Mouse (Mus musculus) lung, embryonic 16.5 days (tissue): Measurements from ENCODE around the gene Trim46. TPM values are rescaled to one million over a fixed set of nuclear protein-coding genes. Genes with fewer than 3 reads are reported as not detected.

Source experiments
- ATAC-seq: fragments of 200-750 bp; cut with Nextera tagmentation; 2 replicates; pipeline ENCODE4 v1.8.0; 2017; ENCODE audit warnings: low read depth, mild to moderate bottlenecking, moderate library complexity
- H3K27ac ChIP-seq: fragments of 300-500 bp; sonication (generic); 2 replicates; pipeline ENCODE4 v1.5.1; 2014; ENCODE audit warnings: mild to moderate bottlenecking, control low read depth, low read length
- H3K27me3 ChIP-seq: fragments of 300-500 bp; sonication (generic); 2 replicates; pipeline ENCODE4 v1.6.1; 2014; ENCODE audit warnings: low read depth, low read length, mixed read lengths; ENCODE audit not compliant: control insufficient read depth, insufficient read depth
- H3K36me3 ChIP-seq: fragments of 300-500 bp; sonication (generic); 2 replicates; pipeline ENCODE4 v1.6.1; 2014; ENCODE audit warnings: low read length; ENCODE audit not compliant: control insufficient read depth, insufficient read depth
- H3K4me1 ChIP-seq: fragments of 300-500 bp; sonication (generic); replicated peaks from 2 replicates; pipeline ENCODE4 v1.6.1; 2014; ENCODE audit warnings: low read length, mixed read lengths; ENCODE audit not compliant: control insufficient read depth, insufficient read depth
- H3K4me2 ChIP-seq: fragments of 300-500 bp; sonication (generic); 2 replicates; pipeline ENCODE4 v1.6.1; 2014; ENCODE audit warnings: low read depth, low read length, control low read depth
- H3K4me3 ChIP-seq: fragments of 300-500 bp; sonication (generic); 2 replicates; pipeline ENCODE4 v1.5.1; 2014; ENCODE audit warnings: mild to moderate bottlenecking, low read length, control low read depth
- H3K9ac ChIP-seq: fragments of 300-500 bp; sonication (generic); 2 replicates; pipeline ENCODE4 v1.6.1; 2014; ENCODE audit warnings: low read length, control low read depth
- H3K9me3 ChIP-seq: fragments of 300-500 bp; sonication (generic); 2 replicates; pipeline ENCODE4 v1.6.1; 2016; ENCODE audit warnings: low read length; ENCODE audit not compliant: control insufficient read depth
- WGBS: fragments of 180-500 bp; shearing (Covaris S2); extraction: QIAGEN DNeasy Blood & Tissue Kit; methylation state at CpG from one replicate; pipeline ENCODE4 v1.1.7; 2014; 5-methylcytosine and 5-hydroxymethylcytosine counted together
- polyA plus RNA-seq: library from polyadenylated mRNA; unstranded; fragments of >200 nt; fragmentation: Nextera tagmentation; extraction: Ambion mirVana; gene quantifications from 2 replicates; pipeline ENCODE4 v1.2.1, GENCODE M21; 2015

The Trim46 gene
- polyA plus RNA-seq, 1 experiment from 2014 or later: 7.7 TPM

- Histone ChIP-seq H3K9ac (no peak within 1 kb of the TSS), H3K27ac (no peak within 1 kb of the TSS), H3K36me3 (no peaks in the 10 kb centered on the region), H3K4me3 (no peak within 1 kb of the TSS), H3K4me2 (no peak within 1 kb of the TSS), H3K27me3 (no peaks in the 10 kb centered on the region), H3K9me3 (no peaks in the 10 kb centered on the region), H3K4me1 (no peaks in the 10 kb centered on the region)
- ATAC-seq: no peak
- WGBS: 44% methylated on average over 7 of the region's 7 CpGs
These were observed 13.0 kb upstream of the Trim46 start, which contains the start of gene Dpm3 for GRCm38 (mm10) chr3:89259076-89259475. TSS of gene Dpm3 (plus strand) at chr3:89259358.

DNA sequence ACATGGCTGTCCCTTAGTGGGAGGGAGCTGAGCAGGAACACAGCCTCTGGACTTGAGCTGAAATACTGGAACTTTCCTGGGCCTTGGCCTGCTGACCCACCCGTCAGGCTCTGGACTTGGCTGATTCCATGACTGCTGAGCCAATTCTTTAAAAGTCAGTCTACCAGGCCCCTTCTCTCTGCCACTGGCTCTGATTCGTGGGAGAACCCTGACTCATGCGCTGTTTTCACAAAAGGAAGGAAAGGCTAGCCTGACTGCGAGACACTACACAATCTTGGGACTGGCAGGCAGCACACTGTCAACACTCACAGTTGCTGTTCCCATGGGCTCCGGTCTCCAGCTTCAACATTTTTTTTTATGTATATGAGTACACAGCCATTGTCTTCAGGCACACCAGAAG is 10.1 kb upstream of the Trim46 start:
- no peak for ATAC-seq
- Histone ChIP-seq H3K4me2 (no peak overlapping the region), H3K27me3 (no peaks in the 10 kb centered on the region), H3K4me3 (no peak overlapping the region), H3K9ac (no peak overlapping the region), H3K36me3 (no peaks in the 10 kb centered on the region), H3K4me1 (peaks cover 14% of the 10 kb centered on the region), H3K27ac (no peak overlapping the region), H3K9me3 (no peaks in the 10 kb centered on the region)
- 63% methylated on average over 5 of the region's 5 CpGs for whole genome bisulfite sequencing

DNA sequence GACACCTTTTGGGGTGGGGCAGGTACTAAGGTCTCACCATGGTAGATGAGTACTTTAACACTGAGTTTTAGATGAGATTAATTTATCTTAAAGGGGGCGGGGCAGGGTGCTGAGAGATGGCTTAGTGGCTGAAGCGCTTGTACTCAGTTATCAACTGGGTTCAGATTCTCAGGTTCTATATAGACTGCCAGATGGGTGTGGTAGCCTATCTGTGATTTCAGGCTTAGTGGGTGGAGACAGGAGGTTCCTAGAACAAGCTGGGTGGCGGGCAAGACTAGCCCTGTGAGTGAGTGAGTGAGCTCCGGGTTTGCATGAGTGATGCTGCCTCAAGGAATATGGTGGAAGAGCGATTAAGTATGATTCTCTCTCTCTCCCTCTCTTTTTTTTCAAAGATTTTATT is 8.9 kb upstream of the Trim46 start:
- ATAC-seq: no peak

DNA sequence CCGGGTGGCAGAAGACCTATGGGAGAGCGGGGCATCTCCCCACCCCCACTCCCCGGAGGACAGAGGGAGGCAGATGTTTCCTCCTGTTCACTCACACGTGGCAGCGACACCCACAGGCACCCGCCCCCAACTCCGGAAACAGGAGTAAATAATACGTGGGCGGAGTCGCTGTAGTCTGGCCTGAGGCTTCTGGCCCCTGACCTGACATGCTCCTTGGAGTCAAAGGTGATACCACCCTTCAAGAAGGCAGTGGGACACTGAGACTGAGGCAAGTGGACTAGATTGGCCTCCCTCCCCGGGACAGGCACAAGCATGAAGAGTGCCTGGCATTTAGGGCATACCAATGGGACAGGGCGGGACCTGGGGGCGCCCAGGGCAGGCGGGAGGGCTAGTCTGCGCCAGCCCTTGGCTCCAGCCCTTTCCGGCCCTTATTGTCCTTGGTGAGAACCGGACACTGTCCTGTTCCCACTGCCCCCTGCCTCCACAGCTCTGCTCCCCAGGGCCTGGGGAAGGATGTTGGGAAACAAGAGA is 5.3 kb upstream of the Trim46 start:
- Histone ChIP-seq H3K4me1 (peaks cover 33% of the 10 kb centered on the region), H3K9me3 (no peaks in the 10 kb centered on the region), H3K36me3 (peaks cover 3% of the 10 kb centered on the region; the same call in 1 of the 2 replicates), H3K4me2 (peak overlapping the region; percentile 44), H3K4me3 (no peak overlapping the region), H3K27me3 (no peaks in the 10 kb centered on the region), H3K27ac (peak overlapping the region; percentile 83), H3K9ac (peak overlapping the region; percentile 21; the same call in 1 of the 2 replicates)
- ATAC-seq: peak; percentile 75
- 9% methylated on average over 17 of the region's 17 CpGs for WGBS

More for the DNA sequence above, 8.9 kb upstream of the Trim46 start:
- Histone ChIP-seq H3K4me3 (no peak overlapping the region), H3K27me3 (no peaks in the 10 kb centered on the region), H3K9ac (no peak overlapping the region), H3K27ac (no peak overlapping the region), H3K9me3 (no peaks in the 10 kb centered on the region), H3K4me1 (peaks cover 22% of the 10 kb centered on the region), H3K36me3 (no peaks in the 10 kb centered on the region), H3K4me2 (no peak overlapping the region)
- WGBS: 85% methylated on average over 5 of the region's 5 CpGs

- H3K27ac ChIP-seq: peak overlapping the region; percentile 76
- peak overlapping the region; percentile 14; the same call in 1 of the 2 replicates for H3K4me2 ChIP-seq
These were observed 4.4 kb upstream of the Trim46 start for GRCm38 (mm10) chr3:89250435-89251040.

DNA sequence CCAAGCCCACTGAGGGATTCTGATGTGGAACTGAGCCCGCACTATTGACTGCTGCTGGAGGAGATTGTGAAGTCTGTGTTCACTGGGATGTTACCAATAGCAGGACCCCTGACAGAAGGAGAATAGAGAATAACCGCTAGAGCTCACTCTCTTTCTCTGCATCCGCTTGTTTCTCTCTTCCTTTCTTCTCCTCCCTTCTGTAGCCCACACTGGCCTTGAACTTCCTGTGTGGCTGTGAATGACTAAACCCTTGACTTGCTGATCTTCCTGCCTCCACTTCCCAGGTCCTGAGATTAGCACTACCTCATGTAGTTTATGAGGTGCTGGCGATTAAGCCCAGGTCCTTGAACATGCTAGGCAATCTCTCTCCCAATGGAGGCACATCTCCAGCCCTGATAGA is 1.4 kb upstream of the Trim46 start:
- peak overlapping the region; percentile 92 for H3K9ac ChIP-seq
- 73% methylated on average over 4 of the region's 4 CpGs for WGBS
- peaks cover 49% of the 10 kb centered on the region for H3K4me1 ChIP-seq

More at GRCm38 (mm10) chr3:89250435-89251040, 4.4 kb upstream of the Trim46 start:
- 18% methylated on average over 7 of the region's 7 CpGs for WGBS
- H3K9me3 ChIP-seq: no peaks in the 10 kb centered on the region
- ATAC-seq: no peak
- H3K4me1 ChIP-seq: peaks cover 38% of the 10 kb centered on the region
- no peak overlapping the region for H3K4me3 ChIP-seq
- H3K9ac ChIP-seq: no peak overlapping the region
- H3K36me3 ChIP-seq: peaks cover 3% of the 10 kb centered on the region; the same call in 1 of the 2 replicates
- no peaks in the 10 kb centered on the region for H3K27me3 ChIP-seq

GRCm38 (mm10) chr3:89245688-89246171 is 379 bp downstream of the Trim46 start, which contains the start of gene Krtcap2:
TSS of gene Krtcap2 (plus strand) at chr3:89245966.
- no peaks in the 10 kb centered on the region; the same call in 1 of the 2 replicates for H3K27me3 ChIP-seq
- H3K4me3 ChIP-seq: peak within 1 kb of the TSS; percentile 89
- H3K4me2 ChIP-seq: peak within 1 kb of the TSS; percentile 65
- 4% methylated on average over 20 of the region's 20 CpGs for WGBS
- peak; percentile 6 for ATAC-seq
- H3K27ac ChIP-seq: peak within 1 kb of the TSS; percentile 77
- H3K4me1 ChIP-seq: peaks cover 32% of the 10 kb centered on the region
- no peaks in the 10 kb centered on the region for H3K9me3 ChIP-seq
- peaks cover 3% of the 10 kb centered on the region; the same call in 1 of the 2 replicates for H3K36me3 ChIP-seq
- peak within 1 kb of the TSS; percentile 92 for H3K9ac ChIP-seq

More for the DNA sequence above, 1.4 kb upstream of the Trim46 start:
- Histone ChIP-seq H3K4me3 (peak overlapping the region; percentile 89), H3K36me3 (peaks cover 3% of the 10 kb centered on the region; the same call in 1 of the 2 replicates), H3K9me3 (no peaks in the 10 kb centered on the region), H3K4me2 (peak overlapping the region; percentile 65), H3K27me3 (no peaks in the 10 kb centered on the region; the same call in 1 of the 2 replicates), H3K27ac (no peak overlapping the region)
- ATAC-seq: no peak

- Histone ChIP-seq H3K27ac (peak overlapping the region; percentile 77), H3K27me3 (no peaks in the 10 kb centered on the region; the same call in 1 of the 2 replicates), H3K9ac (peak overlapping the region; percentile 53), H3K36me3 (peaks cover 3% of the 10 kb centered on the region; the same call in 1 of the 2 replicates), H3K9me3 (no peaks in the 10 kb centered on the region), H3K4me2 (peak overlapping the region; percentile 65), H3K4me3 (peak overlapping the region; percentile 89), H3K4me1 (peaks cover 29% of the 10 kb centered on the region)
- peak; percentile 27; the same call in 1 of the 2 replicates for ATAC-seq
- WGBS: 2% methylated on average over 20 of the region's 26 CpGs
These were observed 974 bp downstream of the Trim46 start for GRCm38 (mm10) chr3:89244982-89245687.
